Mouse (Mus musculus): ENCODE measurements around the gene Plrg1.

DNA sequence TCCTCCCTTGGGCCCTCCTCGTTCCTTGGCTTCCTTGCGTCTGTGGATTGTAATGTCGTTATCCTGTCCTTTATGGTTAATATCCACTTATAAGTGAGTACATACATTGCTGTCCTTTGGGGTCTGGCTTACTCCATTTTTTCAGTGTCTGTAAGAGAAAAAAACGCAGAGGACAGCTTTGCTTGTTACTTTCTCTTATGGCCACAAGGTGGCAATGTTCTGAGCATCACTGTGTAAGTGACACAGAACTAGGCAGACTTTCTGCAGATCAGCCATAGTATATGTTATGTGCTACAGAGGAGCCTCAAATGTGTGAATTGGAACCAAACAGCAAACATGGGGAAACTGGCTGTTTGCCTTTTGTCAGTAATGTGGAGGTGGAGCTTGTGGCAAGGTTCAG lies 54.8 kb downstream of the Plrg1 start:
- TF ChIP-seq GATA1 (IDR thresholded peaks at IDR 0.05; ENCODE audit: borderline replicate concordance, low read length) (no peak), FLI1 (IDR thresholded peaks at IDR 0.05; ENCODE audit: low read length) (no peak)
